Mouse (Mus musculus) kidney, adult 2 months (tissue): ENCODE results near the gene Sdc4.

Source experiments
- CTCF ChIP-seq: fragments of 200-500 bp; conservative IDR thresholded peaks from 2 replicates; pipeline ENCODE4 v1.5.1; 2011; ENCODE audit warnings: low read depth, mild to moderate bottlenecking, control low read depth, low read length, moderate library complexity, mixed read lengths; ENCODE audit not compliant: insufficient read depth, insufficient read length
- POLR2A ChIP-seq: fragments of 200-500 bp; IDR thresholded peaks from one replicate; pipeline ENCODE4 v1.6.1; 2011; ENCODE audit warnings: low read depth, low read length, control low read depth

DNA sequence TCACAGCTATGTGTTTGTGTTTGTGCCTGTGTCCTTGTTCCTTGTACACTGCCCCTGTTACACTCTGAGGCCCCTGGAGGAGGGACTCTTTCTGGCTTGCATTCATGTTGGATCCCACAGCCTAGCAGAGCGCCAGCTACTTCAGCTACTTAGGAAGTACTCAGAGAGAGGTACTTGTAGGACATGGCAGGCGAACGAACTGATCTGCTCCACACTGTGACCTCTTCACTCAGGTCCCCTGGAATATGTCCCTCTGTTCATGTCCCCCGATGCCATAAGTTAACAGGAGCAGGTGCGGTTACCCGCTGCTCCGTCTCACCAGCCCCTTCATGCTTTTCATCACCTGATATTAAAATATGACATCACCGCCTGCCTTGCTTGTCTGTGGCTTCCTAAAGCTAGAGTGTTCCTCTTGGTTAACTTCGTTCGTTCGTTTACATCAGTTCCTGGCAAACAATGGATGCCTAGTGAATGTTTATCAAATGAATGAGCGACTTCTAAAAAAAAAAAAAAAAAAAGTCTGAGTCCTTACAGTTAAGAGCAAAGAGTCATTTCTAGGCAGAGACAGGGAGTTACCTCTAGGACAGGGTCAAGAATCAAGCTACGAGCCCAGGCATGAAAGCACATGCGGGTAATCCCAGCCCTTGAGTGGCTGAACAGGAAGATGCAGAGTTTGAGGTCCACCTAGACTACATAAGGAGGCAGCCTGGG is 9.5 kb upstream of the Sdc4 start:
- TF ChIP-seq POLR2A (no peak), CTCF (no peak)
